Mouse (Mus musculus) midbrain, embryonic 16.5 days (tissue): ENCODE data around the gene Gpatch3. TPM values are rescaled to one million over a fixed set of nuclear protein-coding genes. Genes with fewer than 3 reads are reported as not detected.
A peak's percentile ranks its signal among the peaks of the same experiment; 100 is the strongest.

Source experiments
- ATAC-seq: fragments of 200-750 bp; cut with Nextera tagmentation; 2 replicates; pipeline ENCODE4 v1.8.0; 2017; ENCODE audit warnings: moderate TSS enrichment
- H3K27ac ChIP-seq: fragments of 300-500 bp; sonication (generic); 2 replicates; pipeline ENCODE4 v1.5.1; 2014; ENCODE audit warnings: mild to moderate bottlenecking, low read length, mixed read lengths
- H3K27me3 ChIP-seq: fragments of 300-500 bp; sonication (generic); 2 replicates; pipeline ENCODE4 v1.6.1; 2014; ENCODE audit warnings: low read depth, low read length, mixed read lengths; ENCODE audit not compliant: control insufficient read depth, insufficient read depth
- H3K36me3 ChIP-seq: fragments of 300-500 bp; sonication (generic); 2 replicates; pipeline ENCODE4 v1.6.1; 2014; ENCODE audit warnings: mild to moderate bottlenecking, low read length, moderate library complexity, mixed read lengths; ENCODE audit not compliant: control insufficient read depth, insufficient read depth
- H3K4me1 ChIP-seq: fragments of 300-500 bp; sonication (generic); 2 replicates; pipeline ENCODE4 v1.6.1; 2014; ENCODE audit warnings: mild to moderate bottlenecking, low read length, mixed read lengths; ENCODE audit not compliant: control insufficient read depth, insufficient read depth
- H3K4me2 ChIP-seq: fragments of 300-500 bp; sonication (generic); 2 replicates; pipeline ENCODE4 v1.6.1; 2014; ENCODE audit warnings: mild to moderate bottlenecking, low read length, mixed read lengths
- H3K4me3 ChIP-seq: fragments of 300-500 bp; sonication (generic); 2 replicates; pipeline ENCODE4 v1.5.1; 2014; ENCODE audit warnings: low read depth, mild to moderate bottlenecking, low read length, moderate library complexity, mixed read lengths
- H3K9ac ChIP-seq: fragments of 300-500 bp; sonication (generic); 2 replicates; pipeline ENCODE4 v1.6.1; 2014; ENCODE audit warnings: low read depth, low read length, mixed read lengths
- H3K9me3 ChIP-seq: fragments of 300-500 bp; sonication (generic); replicated peaks from 2 replicates; pipeline ENCODE4 v1.6.1; 2014; ENCODE audit warnings: mild to moderate bottlenecking, low read length, mixed read lengths; ENCODE audit not compliant: control insufficient read depth, poor library complexity, severe bottlenecking
- WGBS: fragments of 180-500 bp; shearing (Covaris S2); extraction: QIAGEN DNeasy Blood & Tissue Kit; methylation state at CpG from one replicate; pipeline ENCODE4 v1.1.7; 2014; 5-methylcytosine and 5-hydroxymethylcytosine counted together
- polyA plus RNA-seq: library from polyadenylated mRNA; unstranded; fragments of >200 nt; fragmentation: Nextera tagmentation; extraction: Ambion mirVana; gene quantifications from 2 replicates; pipeline ENCODE4 v1.2.1, GENCODE M21; 2015

The Gpatch3 gene
- polyA plus RNA-seq, result 6.1 and 6.5 TPM in 2 replicates

DNA sequence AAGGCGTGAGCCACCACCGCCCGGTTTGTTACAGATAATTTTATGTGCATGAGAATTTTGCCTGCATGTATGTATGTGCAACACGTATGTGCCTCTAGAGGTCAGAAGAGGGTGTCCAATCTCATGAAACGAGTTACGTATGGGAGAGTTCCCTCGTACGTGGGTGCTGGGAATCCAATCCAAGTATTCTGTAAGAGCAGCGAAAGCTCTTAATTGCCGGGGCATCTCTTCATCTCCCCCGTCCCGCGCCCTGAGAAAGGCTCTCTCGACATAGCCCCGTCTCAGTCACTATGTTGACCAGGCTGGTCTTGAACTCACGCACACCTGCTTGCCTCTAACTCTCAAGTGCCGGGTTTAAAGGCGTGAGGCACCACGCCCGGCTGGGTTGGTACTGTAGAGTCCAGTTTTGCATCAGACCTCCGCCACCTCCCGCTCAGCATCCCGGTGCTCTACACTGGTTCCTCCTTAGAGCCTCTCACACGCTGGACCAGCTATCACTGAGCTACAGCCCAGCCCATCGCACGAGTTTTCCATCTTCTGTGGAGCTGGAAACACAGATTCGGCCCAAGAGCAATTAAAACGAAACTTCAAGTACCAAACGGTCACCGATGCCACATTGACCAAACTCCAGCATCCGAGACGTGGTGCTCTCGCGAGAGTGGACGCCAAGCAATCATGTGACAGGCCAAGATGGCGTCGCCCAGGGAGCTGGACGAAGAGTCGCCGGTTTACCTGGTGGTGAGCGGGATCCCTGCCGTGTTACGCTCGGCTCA lies at the start of gene Gpatch3:
Gpatch3 (plus strand) TSS at position 676 of the 773 bp plus-strand sequence.
- peak within 1 kb of the TSS; percentile 80 for H3K4me3 ChIP-seq
- H3K9ac ChIP-seq, result peak within 1 kb of the TSS; percentile 87
- WGBS, result 4% methylated on average over 44 of the region's 44 CpGs
- H3K4me2 ChIP-seq, result peak within 1 kb of the TSS; percentile 95
- ATAC-seq, result peak; percentile 92
- H3K4me1 ChIP-seq, result peaks cover 9% of the 10 kb centered on the region
- peak within 1 kb of the TSS; percentile 83 for H3K27ac ChIP-seq
- 0 out of 2 replicates have a peak, but pooled peaks cover 3% of the 10 kb centered on the region for H3K36me3 ChIP-seq
- no peaks in the 10 kb centered on the region for H3K27me3 ChIP-seq
- no peaks in the 10 kb centered on the region for H3K9me3 ChIP-seq

DNA sequence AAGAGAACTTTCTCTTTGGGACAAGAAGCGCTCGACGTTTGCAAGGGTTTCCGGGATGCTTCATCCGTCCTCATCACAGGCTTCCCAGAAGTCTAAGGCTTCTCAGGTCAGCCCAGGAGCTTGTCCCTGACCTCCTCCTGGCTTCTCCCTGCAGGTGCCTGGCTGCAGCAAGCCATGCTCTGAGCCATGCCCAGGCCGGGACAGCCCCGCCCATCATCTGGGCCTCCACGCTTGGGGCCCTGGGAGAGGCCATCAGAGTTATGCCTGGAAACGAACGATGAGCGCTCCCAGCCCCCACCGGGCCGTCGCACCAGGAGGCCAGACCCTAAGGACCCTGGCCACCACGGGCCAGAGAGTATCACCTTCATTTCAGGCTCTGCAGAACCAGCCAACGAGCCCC lies 46.8 kb upstream of the Gpatch3 start:
- ATAC-seq, result no peak
- Histone ChIP-seq H3K9ac (no peak overlapping the region), H3K27me3 (no peaks in the 10 kb centered on the region), H3K27ac (no peak overlapping the region), H3K4me3 (no peak overlapping the region), H3K4me1 (no peaks in the 10 kb centered on the region), H3K4me2 (no peak overlapping the region), H3K9me3 (no peaks in the 10 kb centered on the region), H3K36me3 (peaks cover 24% of the 10 kb centered on the region)
- WGBS, result 73% methylated on average over 16 of the region's 16 CpGs

- H3K27ac ChIP-seq, result no peak overlapping the region
- H3K36me3 ChIP-seq, result peaks cover 35% of the 10 kb centered on the region
- no peaks in the 10 kb centered on the region for H3K27me3 ChIP-seq
- 88% methylated on average over 3 of the region's 3 CpGs for WGBS
- no peak overlapping the region for H3K9ac ChIP-seq
- no peak for ATAC-seq
- no peak overlapping the region for H3K4me3 ChIP-seq
- no peaks in the 10 kb centered on the region for H3K9me3 ChIP-seq
- no peaks in the 10 kb centered on the region for H3K4me1 ChIP-seq
- H3K4me2 ChIP-seq, result no peak overlapping the region
These were observed 41.8 kb upstream of the Gpatch3 start for GRCm38 (mm10) chr4:133532777-133533176.

DNA sequence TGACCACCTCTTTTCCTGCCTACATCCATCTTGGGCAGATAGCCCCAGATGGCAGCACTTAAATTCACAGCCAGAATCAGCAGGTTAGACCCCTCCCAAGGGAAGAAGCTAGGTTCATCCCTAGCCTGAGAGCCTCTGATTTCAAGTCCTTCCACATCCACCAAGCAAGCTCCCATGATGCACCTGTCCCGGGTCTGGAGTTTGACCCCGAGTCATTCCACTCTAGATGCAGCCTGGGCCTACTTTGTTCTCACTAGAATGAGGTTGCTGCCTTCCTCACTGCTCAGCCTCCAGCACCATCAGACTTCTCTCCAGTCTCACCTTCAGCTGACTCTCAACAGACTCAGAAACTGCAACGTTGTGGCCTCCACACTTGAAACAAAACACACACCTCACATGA lies 38.5 kb upstream of the Gpatch3 start:
- H3K9ac ChIP-seq, result no peak overlapping the region
- H3K27ac ChIP-seq, result no peak overlapping the region
- 86% methylated on average over 3 of the region's 3 CpGs for WGBS
- ATAC-seq, result no peak
- H3K4me2 ChIP-seq, result no peak overlapping the region
- H3K4me1 ChIP-seq, result no peaks in the 10 kb centered on the region; the same call in 1 of the 2 replicates
- H3K9me3 ChIP-seq, result no peaks in the 10 kb centered on the region
- no peak overlapping the region for H3K4me3 ChIP-seq
- no peaks in the 10 kb centered on the region for H3K27me3 ChIP-seq
- peaks cover 39% of the 10 kb centered on the region for H3K36me3 ChIP-seq

- H3K4me1 ChIP-seq, result no peaks in the 10 kb centered on the region; the same call in 1 of the 2 replicates
- H3K9ac ChIP-seq, result no peak overlapping the region
- H3K9me3 ChIP-seq, result no peaks in the 10 kb centered on the region
- no peak overlapping the region for H3K4me2 ChIP-seq
- 89% methylated on average over 5 of the region's 5 CpGs for WGBS
- ATAC-seq, result no peak
- H3K4me3 ChIP-seq, result no peak overlapping the region
- peaks cover 35% of the 10 kb centered on the region for H3K36me3 ChIP-seq
- H3K27me3 ChIP-seq, result no peaks in the 10 kb centered on the region
- H3K27ac ChIP-seq, result no peak overlapping the region
These were observed 37.9 kb upstream of the Gpatch3 start for GRCm38 (mm10) chr4:133536652-133537051.

- peak within 1 kb of the TSS; percentile 83 for H3K9ac ChIP-seq
- H3K27ac ChIP-seq, result peak within 1 kb of the TSS; percentile 77
- peak within 1 kb of the TSS; percentile 83 for H3K4me2 ChIP-seq
- peak within 1 kb of the TSS; percentile 84 for H3K4me3 ChIP-seq
- H3K9me3 ChIP-seq, result no peaks in the 10 kb centered on the region
- peak; percentile 99 for ATAC-seq
- no peaks in the 10 kb centered on the region for H3K27me3 ChIP-seq
- H3K36me3 ChIP-seq, result peaks cover 8% of the 10 kb centered on the region; the same call in 1 of the 2 replicates
- H3K4me1 ChIP-seq, result peaks cover 18% of the 10 kb centered on the region
- WGBS, result under 1% methylated on average over 64 of the region's 77 CpGs
These were observed 29.0 kb upstream of the Gpatch3 start, which contains the start of gene Nudc for GRCm38 (mm10) chr4:133545272-133546231. Gene Nudc, minus strand, starts transcription at chr4:133545996.

GRCm38 (mm10) chr4:133552029-133552428 lies 22.5 kb upstream of the Gpatch3 start:
- no peak for ATAC-seq
- Histone ChIP-seq H3K9ac (no peak overlapping the region), H3K4me2 (no peak overlapping the region), H3K4me1 (no peaks in the 10 kb centered on the region), H3K9me3 (no peaks in the 10 kb centered on the region), H3K4me3 (no peak overlapping the region), H3K27me3 (0 out of 2 replicates have a peak, but pooled peaks cover 2% of the 10 kb centered on the region), H3K27ac (no peak overlapping the region), H3K36me3 (no peaks in the 10 kb centered on the region)
- WGBS, result 78% methylated on average over 1 of the region's 1 CpGs

GRCm38 (mm10) chr4:133552768-133553447 lies 21.6 kb upstream of the Gpatch3 start, which contains the start of gene Nr0b2:
Gene Nr0b2, plus strand, starts transcription at chr4:133553376.
- no peak for ATAC-seq
- Histone ChIP-seq H3K4me2 (no peak within 1 kb of the TSS), H3K4me1 (no peaks in the 10 kb centered on the region), H3K27me3 (0 out of 2 replicates have a peak, but pooled peaks cover 2% of the 10 kb centered on the region), H3K4me3 (no peak within 1 kb of the TSS), H3K36me3 (no peaks in the 10 kb centered on the region), H3K9me3 (no peaks in the 10 kb centered on the region), H3K9ac (no peak within 1 kb of the TSS), H3K27ac (no peak within 1 kb of the TSS)
- WGBS, result 80% methylated on average over 10 of the region's 10 CpGs
